Mouse (Mus musculus): ENCODE measurements around the gene Bcl7c. TPM values are rescaled to one million over a fixed set of nuclear protein-coding genes. Genes with fewer than 3 reads are reported as not detected.
"Not testable (repeated sequence)": the region's sequence is repeated elsewhere in the genome, so short reads cannot be mapped to it uniquely, and the experiment has no call there.

The Bcl7c gene
- polyA plus RNA-seq, 1 experiment from 2014 or later = 42.2 TPM

DNA sequence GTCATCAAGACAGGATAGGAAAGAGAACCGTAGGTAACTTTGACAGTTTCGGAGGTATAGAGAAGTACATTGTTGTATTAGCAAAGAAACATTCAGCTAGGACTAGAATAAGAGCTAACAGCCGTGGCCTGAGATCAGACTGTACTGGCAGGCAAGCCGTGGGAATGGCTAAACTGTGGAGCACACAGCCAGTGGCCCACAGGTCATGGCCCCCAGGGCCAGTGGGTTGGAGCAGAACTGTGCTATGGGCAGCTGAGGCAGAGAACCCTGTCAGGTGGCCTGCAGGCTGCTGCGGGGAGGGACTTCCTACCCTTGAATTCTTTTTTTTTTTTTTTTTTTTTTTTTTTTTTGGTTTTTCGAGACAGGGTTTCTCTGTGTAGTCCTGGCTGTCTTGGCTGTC is 59.5 kb downstream of the Bcl7c start:
- Histone ChIP-seq H3K9me3 (ENCODE audit: control insufficient read depth, low read length) (no peaks in the 10 kb centered on the region), H3K4me1 (replicated peaks; ENCODE audit: control insufficient read depth, insufficient read depth) (no peaks in the 10 kb centered on the region), H3K9ac (ENCODE audit: low read length) (no peak overlapping the region), H3K36me3 (ENCODE audit: control insufficient read depth, insufficient read depth, low read length) (no peaks in the 10 kb centered on the region), H3K4me3 (ENCODE audit: low read depth, low read length) (no peak overlapping the region), H3K4me2 (replicated peaks; ENCODE audit: low read depth) (no peak overlapping the region), H3K27me3 (ENCODE audit: control insufficient read depth, insufficient read depth, low read length) (no peaks in the 10 kb centered on the region), H3K27ac (replicated peaks) (no peak overlapping the region)
- 71% methylated on average over 6 of the region's 6 CpGs for WGBS
- DNase-seq (ENCODE audit: low spot score) = no peak
- no peak for TF ChIP-seq CTCF (IDR thresholded peaks at IDR 0.05; ENCODE audit: low read depth)
- no peak for TF ChIP-seq EP300 (optimal IDR thresholded peaks at IDR 0.05)
- no peak for ATAC-seq (ENCODE audit: low FRiP score, low TSS enrichment)

DNA sequence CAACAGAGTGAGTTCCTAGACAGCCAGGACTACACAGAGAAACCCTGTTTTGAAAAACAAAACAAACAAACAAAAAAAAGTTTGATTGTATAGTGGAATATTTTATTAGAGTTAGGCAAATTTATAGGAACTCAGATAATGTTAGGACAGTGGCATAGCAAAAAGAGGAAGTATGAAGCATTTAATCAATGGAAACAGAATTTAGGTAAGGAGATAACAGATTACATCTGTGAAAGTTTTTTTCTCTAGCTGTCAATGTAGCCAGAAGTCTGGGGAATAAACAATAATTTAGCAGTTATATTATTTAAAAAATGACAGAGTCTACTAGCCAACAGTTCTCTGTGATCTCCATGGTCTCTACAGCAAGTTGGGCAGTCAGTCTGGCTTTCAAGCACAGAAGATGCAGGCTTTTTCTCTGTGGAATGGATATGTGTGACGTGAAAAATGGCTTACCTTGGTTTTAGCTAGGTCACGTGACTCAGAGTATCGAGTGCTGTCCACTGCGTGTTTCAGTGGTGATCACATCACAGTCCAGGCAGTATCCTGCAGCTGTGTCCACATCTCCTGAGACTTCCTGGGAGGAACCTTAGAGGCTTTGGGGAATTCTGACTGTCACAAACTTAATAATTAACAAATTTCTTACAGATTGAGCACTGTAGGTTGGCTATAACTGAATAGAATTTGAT is 60.1 kb downstream of the Bcl7c start:
- no peak overlapping the region for H3K9ac ChIP-seq (ENCODE audit: low read length)
- H3K27me3 ChIP-seq (ENCODE audit: control insufficient read depth, insufficient read depth, low read length) = no peaks in the 10 kb centered on the region
- no peak for ATAC-seq (ENCODE audit: low FRiP score, low TSS enrichment)
- H3K4me2 ChIP-seq (replicated peaks; ENCODE audit: low read depth) = no peak overlapping the region
- no peaks in the 10 kb centered on the region for H3K4me1 ChIP-seq (replicated peaks; ENCODE audit: control insufficient read depth, insufficient read depth)
- H3K36me3 ChIP-seq (ENCODE audit: control insufficient read depth, insufficient read depth, low read length) = no peaks in the 10 kb centered on the region
- no peak for TF ChIP-seq EP300 (optimal IDR thresholded peaks at IDR 0.05)
- TF ChIP-seq CTCF (IDR thresholded peaks at IDR 0.05; ENCODE audit: low read depth) = no peak
- H3K9me3 ChIP-seq (ENCODE audit: control insufficient read depth, low read length) = no peaks in the 10 kb centered on the region
- no peak for DNase-seq (ENCODE audit: low spot score)
- no peak overlapping the region for H3K4me3 ChIP-seq (ENCODE audit: low read depth, low read length)
- WGBS = 48% methylated on average over 4 of the region's 4 CpGs
- no peak overlapping the region for H3K27ac ChIP-seq (replicated peaks)

DNA sequence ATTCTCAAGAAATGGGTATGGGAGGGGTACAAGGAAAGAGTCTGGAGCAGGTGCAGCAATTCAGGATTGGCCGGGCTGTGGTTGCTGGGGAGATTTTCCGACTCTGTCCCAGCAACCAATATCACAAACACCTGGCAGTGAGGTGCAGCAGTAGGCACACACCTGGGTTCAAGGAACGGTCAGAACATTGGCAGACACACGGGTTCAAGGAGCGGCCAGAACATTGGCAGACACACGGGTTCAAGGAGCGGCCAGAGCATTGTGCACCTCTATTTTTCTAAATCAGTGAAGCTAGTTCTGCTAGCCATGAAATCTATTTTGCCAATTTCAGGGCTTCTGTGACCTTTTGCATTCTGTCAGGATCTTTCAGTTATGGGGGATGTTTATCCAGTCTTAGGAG is 61.2 kb downstream of the Bcl7c start:
- WGBS = 75% methylated on average over 7 of the region's 7 CpGs
- not testable (repeated sequence) for DNase-seq (ENCODE audit: low spot score); H3K4me2 ChIP-seq (replicated peaks; ENCODE audit: low read depth); H3K36me3 ChIP-seq (ENCODE audit: control insufficient read depth, insufficient read depth, low read length); H3K27me3 ChIP-seq (ENCODE audit: control insufficient read depth, insufficient read depth, low read length); H3K27ac ChIP-seq (replicated peaks); H3K9me3 ChIP-seq (ENCODE audit: control insufficient read depth, low read length); H3K4me3 ChIP-seq (ENCODE audit: low read depth, low read length); H3K9ac ChIP-seq (ENCODE audit: low read length); H3K4me1 ChIP-seq (replicated peaks; ENCODE audit: control insufficient read depth, insufficient read depth); ATAC-seq (ENCODE audit: low FRiP score, low TSS enrichment)

DNA sequence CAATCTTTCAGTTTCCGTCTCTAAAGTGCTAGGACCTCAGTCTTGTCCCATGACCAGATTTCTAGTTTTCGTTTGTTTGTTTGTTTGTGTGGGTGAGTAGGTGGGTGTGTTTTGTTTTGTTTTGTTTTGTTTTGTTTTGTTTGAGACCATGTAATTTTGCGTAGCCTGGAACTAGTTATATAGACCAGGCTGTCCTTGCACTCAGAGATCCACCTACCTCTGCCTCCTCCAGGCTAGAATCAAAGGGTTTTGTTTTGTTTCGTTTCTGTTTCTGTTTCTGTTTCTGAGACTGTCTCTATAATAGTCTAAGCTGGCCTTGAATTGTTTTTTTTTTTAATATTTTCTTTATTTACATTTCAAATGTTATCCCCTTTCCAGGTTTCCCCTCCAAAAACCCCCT is 62.4 kb downstream of the Bcl7c start:
- H3K4me2 ChIP-seq (replicated peaks; ENCODE audit: low read depth) = no peak overlapping the region
- H3K4me1 ChIP-seq (replicated peaks; ENCODE audit: control insufficient read depth, insufficient read depth) = no peaks in the 10 kb centered on the region
- no peak overlapping the region for H3K27ac ChIP-seq (replicated peaks)
- no peaks in the 10 kb centered on the region for H3K9me3 ChIP-seq (ENCODE audit: control insufficient read depth, low read length)
- no peak overlapping the region for H3K9ac ChIP-seq (ENCODE audit: low read length)
- H3K27me3 ChIP-seq (ENCODE audit: control insufficient read depth, insufficient read depth, low read length) = no peaks in the 10 kb centered on the region
- H3K36me3 ChIP-seq (ENCODE audit: control insufficient read depth, insufficient read depth, low read length) = no peaks in the 10 kb centered on the region
- WGBS = 89% methylated on average over 4 of the region's 4 CpGs
- no peak for ATAC-seq (ENCODE audit: low FRiP score, low TSS enrichment)
- no peak for DNase-seq (ENCODE audit: low spot score)
- no peak overlapping the region for H3K4me3 ChIP-seq (ENCODE audit: low read depth, low read length)
- no peak for TF ChIP-seq CTCF (IDR thresholded peaks at IDR 0.05; ENCODE audit: low read depth)
- TF ChIP-seq EP300 (optimal IDR thresholded peaks at IDR 0.05) = no peak

DNA sequence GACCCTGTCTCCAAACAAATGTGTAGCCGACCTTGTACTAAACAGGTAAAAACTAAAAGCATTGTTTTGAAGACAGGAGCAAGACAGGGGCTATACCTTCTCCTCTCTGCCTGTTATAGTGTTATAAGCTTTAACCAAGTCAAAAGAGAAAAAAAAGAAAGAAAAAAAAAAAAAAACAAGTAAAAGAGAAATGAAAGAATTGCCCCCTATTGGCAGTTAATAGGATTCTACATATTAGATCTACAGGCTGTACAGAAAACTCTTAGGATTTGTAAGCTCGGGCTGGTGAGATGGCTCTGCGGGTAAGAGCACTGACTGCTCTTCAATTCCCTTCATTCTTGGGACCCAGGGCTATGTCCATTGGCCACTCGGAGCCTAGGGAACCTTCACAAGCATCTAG is 66.5 kb downstream of the Bcl7c start:
- no peak overlapping the region for H3K4me2 ChIP-seq (replicated peaks; ENCODE audit: low read depth)
- H3K9ac ChIP-seq (ENCODE audit: low read length) = no peak overlapping the region
- H3K27me3 ChIP-seq (ENCODE audit: control insufficient read depth, insufficient read depth, low read length) = no peaks in the 10 kb centered on the region
- TF ChIP-seq EP300 (optimal IDR thresholded peaks at IDR 0.05) (no peak), CTCF (IDR thresholded peaks at IDR 0.05; ENCODE audit: low read depth) (no peak)
- WGBS = 48% methylated on average over 4 of the region's 4 CpGs
- H3K4me1 ChIP-seq (replicated peaks; ENCODE audit: control insufficient read depth, insufficient read depth) = no peaks in the 10 kb centered on the region; the same call in 1 of the 2 replicates
- H3K36me3 ChIP-seq (ENCODE audit: control insufficient read depth, insufficient read depth, low read length) = no peaks in the 10 kb centered on the region
- H3K4me3 ChIP-seq (ENCODE audit: low read depth, low read length) = no peak overlapping the region
- H3K9me3 ChIP-seq (ENCODE audit: control insufficient read depth, low read length) = no peaks in the 10 kb centered on the region
- DNase-seq (ENCODE audit: low spot score) (no peak), ATAC-seq (ENCODE audit: low FRiP score, low TSS enrichment) (no peak)
- H3K27ac ChIP-seq (replicated peaks) = no peak overlapping the region

DNA sequence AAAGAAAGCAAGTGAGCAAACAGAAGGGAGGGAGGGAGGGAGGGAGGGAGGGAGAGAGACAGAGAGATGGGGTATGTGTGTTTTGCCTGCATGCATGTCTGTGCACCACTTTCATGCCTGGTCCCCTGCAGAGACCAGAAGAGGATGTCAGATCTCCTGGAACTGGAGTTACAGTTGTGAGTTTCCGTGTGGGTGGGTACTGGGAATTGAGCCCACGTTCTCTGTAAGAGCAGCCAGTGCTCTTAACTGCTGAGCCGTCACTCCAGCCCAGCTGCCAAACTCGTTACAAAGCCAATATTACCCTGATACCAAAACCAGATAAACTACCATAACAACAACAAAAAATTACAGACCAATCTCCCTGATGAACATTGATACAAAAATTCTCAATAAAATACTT is 67.5 kb downstream of the Bcl7c start:
- TF ChIP-seq EP300 (optimal IDR thresholded peaks at IDR 0.05) (no peak), CTCF (IDR thresholded peaks at IDR 0.05; ENCODE audit: low read depth) (no peak)
- Histone ChIP-seq H3K27ac (replicated peaks) (no peak overlapping the region), H3K9me3 (ENCODE audit: control insufficient read depth, low read length) (no peaks in the 10 kb centered on the region), H3K36me3 (ENCODE audit: control insufficient read depth, insufficient read depth, low read length) (no peaks in the 10 kb centered on the region), H3K4me1 (replicated peaks; ENCODE audit: control insufficient read depth, insufficient read depth) (no peaks in the 10 kb centered on the region; the same call in 1 of the 2 replicates), H3K4me2 (replicated peaks; ENCODE audit: low read depth) (no peak overlapping the region), H3K4me3 (ENCODE audit: low read depth, low read length) (no peak overlapping the region), H3K27me3 (ENCODE audit: control insufficient read depth, insufficient read depth, low read length) (no peaks in the 10 kb centered on the region), H3K9ac (ENCODE audit: low read length) (no peak overlapping the region)
- no peak for DNase-seq (ENCODE audit: low spot score)
- WGBS = 32% methylated on average over 4 of the region's 4 CpGs
- no peak for ATAC-seq (ENCODE audit: low FRiP score, low TSS enrichment)
